Comparison of ENCODE assay signal across 8 mouse cellular contexts in the genomic region with DNA sequence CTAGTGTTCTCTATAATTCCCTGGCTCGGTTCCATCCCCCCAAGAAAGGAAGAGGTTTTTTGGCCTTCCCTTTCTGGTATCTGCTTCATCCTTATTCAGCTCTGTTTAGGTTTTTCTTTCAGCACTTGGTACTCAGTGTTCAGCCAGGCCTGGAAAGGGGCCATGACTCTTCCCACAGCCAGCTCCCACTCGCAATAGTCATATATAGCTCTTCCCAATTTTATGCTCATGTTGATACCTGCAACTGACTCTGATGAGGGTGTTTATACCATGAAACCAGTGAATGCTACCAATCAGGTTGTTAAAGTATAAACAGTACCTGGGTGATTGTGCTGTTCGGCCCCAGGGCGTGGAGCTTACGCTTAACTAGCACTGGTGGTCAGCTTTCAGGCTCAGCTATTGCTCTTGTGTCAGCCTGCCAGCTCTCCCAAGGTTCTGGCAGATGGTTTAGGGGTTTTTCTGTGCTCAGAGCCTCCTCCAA. TPM values are rescaled to one million over a fixed set of nuclear protein-coding genes. Genes with fewer than 3 reads are reported as not detected.
DNase-seq lines count a peak whose midpoint lies in the region; ATAC-seq and TF ChIP-seq lines count a peak whose summit lies in the region.
"Had no signal": no experiment of that assay in that cellular context is flagged by ENCODE, and none has a peak within 500 bp of the region (broad histone marks: within the 10 kb centered on the region; RNA-seq: fewer than 3 reads in every experiment).

No protein-coding gene starts in this region.

- intact Hi-C loops in gastrocnemius, postnatal 36 days (cut with DNase I): no loop called here

- H3K27me3 ChIP-seq in lung, embryonic 14.5 days (ENCODE audit: insufficient read depth, low read length): no peaks in the 10 kb centered on the region
- no peaks in the 10 kb centered on the region for H3K27me3 ChIP-seq in lung, postnatal 0 days (replicated peaks; ENCODE audit: insufficient read depth, low read length)
- H3K27me3 ChIP-seq in stomach, embryonic 16.5 days (ENCODE audit: control insufficient read depth, insufficient read depth, low read length): no peaks in the 10 kb centered on the region
- H3K27me3 ChIP-seq in liver, embryonic 11.5 days (replicated peaks; ENCODE audit: control insufficient read depth, insufficient read depth, low read length): no peaks in the 10 kb centered on the region
- no peaks in the 10 kb centered on the region for H3K27me3 ChIP-seq in forebrain, embryonic 11.5 days (ENCODE audit: control insufficient read depth, insufficient read depth, low read length)
- H3K27me3 ChIP-seq: liver, embryonic 13.5 days had no signal

- peak; percentile 34 for DNase-seq in lung, embryonic 14.5 days
- no peak for DNase-seq in lung, postnatal 0 days (ENCODE audit: low spot score)
- DNase-seq in gastrocnemius, postnatal 36 days: peak; percentile 23 to 27
- DNase-seq in left cerebral cortex, adult 8-10 months (ENCODE audit: low spot score in 2 of 2): peak; percentile 7 to 46
- DNase-seq in liver, embryonic 11.5 days (ENCODE audit: low spot score): no peak
- no peak for DNase-seq in forebrain, embryonic 11.5 days (ENCODE audit: low spot score)
- DNase-seq: liver, embryonic 13.5 days had no signal

- no peak for TF ChIP-seq EP300 in lung, postnatal 0 days (IDR thresholded peaks at IDR 0.05)

- H3K4me3 ChIP-seq in lung, embryonic 14.5 days (ENCODE audit: low read depth, low read length): no peak overlapping the region
- no peak overlapping the region for H3K4me3 ChIP-seq in lung, postnatal 0 days (ENCODE audit: low read depth, low read length)
- H3K4me3 ChIP-seq in stomach, embryonic 16.5 days (replicated peaks; ENCODE audit: low read length): no peak overlapping the region
- no peak overlapping the region for H3K4me3 ChIP-seq in liver, embryonic 11.5 days (ENCODE audit: low read depth, low read length)
- H3K4me3 ChIP-seq in forebrain, embryonic 11.5 days (ENCODE audit: low read depth, low read length): no peak overlapping the region
- H3K4me3 ChIP-seq: liver, embryonic 13.5 days had no signal

- H3K27ac ChIP-seq in lung, embryonic 14.5 days (ENCODE audit: low read depth): no peak overlapping the region
- no peak overlapping the region for H3K27ac ChIP-seq in lung, postnatal 0 days (ENCODE audit: low read length)
- peak overlapping the region; percentile 79 for H3K27ac ChIP-seq in stomach, embryonic 16.5 days (ENCODE audit: low read length)
- no peak overlapping the region for H3K27ac ChIP-seq in liver, embryonic 11.5 days (ENCODE audit: low read depth, low read length)
- H3K27ac ChIP-seq in forebrain, embryonic 11.5 days (ENCODE audit: low read depth, low read length): no peak overlapping the region
- H3K27ac ChIP-seq: liver, embryonic 13.5 days had no signal

- no peak for TF ChIP-seq CTCF in lung, embryonic 14.5 days (IDR thresholded peaks at IDR 0.05; ENCODE audit: low read depth)
- no peak for TF ChIP-seq CTCF in lung, postnatal 0 days (IDR thresholded peaks at IDR 0.05)

- no peak for ATAC-seq in lung, embryonic 14.5 days (ENCODE audit: insufficient read depth)
- no peak for ATAC-seq in lung, postnatal 0 days
- peak; percentile 64; the same call in 1 of the 2 replicates for ATAC-seq in stomach, embryonic 16.5 days (ENCODE audit: insufficient read depth, low FRiP score)
- no peak for ATAC-seq in liver, embryonic 11.5 days (replicated peaks; ENCODE audit: low FRiP score)
- ATAC-seq in forebrain, embryonic 11.5 days (replicated peaks; ENCODE audit: low FRiP score): no peak

- H3K9ac ChIP-seq in lung, embryonic 14.5 days: no peak overlapping the region
- no peak overlapping the region for H3K9ac ChIP-seq in lung, postnatal 0 days (replicated peaks; ENCODE audit: low read depth)
- no peak overlapping the region for H3K9ac ChIP-seq in stomach, embryonic 16.5 days (ENCODE audit: low read length)
- no peak overlapping the region for H3K9ac ChIP-seq in liver, embryonic 11.5 days (ENCODE audit: low read depth, low read length)
- no peak overlapping the region for H3K9ac ChIP-seq in forebrain, embryonic 11.5 days (ENCODE audit: low read length)
- H3K9ac ChIP-seq: liver, embryonic 13.5 days had no signal

- H3K9me3 ChIP-seq in lung, embryonic 14.5 days (ENCODE audit: low read depth, low read length): no peaks in the 10 kb centered on the region
- H3K9me3 ChIP-seq in lung, postnatal 0 days (ENCODE audit: low read length): no peaks in the 10 kb centered on the region
- no peaks in the 10 kb centered on the region for H3K9me3 ChIP-seq in stomach, embryonic 16.5 days (replicated peaks; ENCODE audit: control insufficient read depth, low read length)
- H3K9me3 ChIP-seq in liver, embryonic 11.5 days (ENCODE audit: control insufficient read depth, low read length): no peaks in the 10 kb centered on the region
- no peaks in the 10 kb centered on the region for H3K9me3 ChIP-seq in forebrain, embryonic 11.5 days (ENCODE audit: control insufficient read depth, low read length)
- H3K9me3 ChIP-seq: liver, embryonic 13.5 days had no signal

- no peaks in the 10 kb centered on the region for H3K4me1 ChIP-seq in lung, embryonic 14.5 days (ENCODE audit: insufficient read depth)
- H3K4me1 ChIP-seq in lung, postnatal 0 days (ENCODE audit: insufficient read depth, low read depth, low read length): no peaks in the 10 kb centered on the region
- 0 out of 2 replicates have a peak, but pooled peaks cover 5% of the 10 kb centered on the region for H3K4me1 ChIP-seq in stomach, embryonic 16.5 days (ENCODE audit: control insufficient read depth, insufficient read depth, low read length)
- H3K4me1 ChIP-seq in liver, embryonic 11.5 days (replicated peaks; ENCODE audit: control insufficient read depth, insufficient read depth, low read length): peaks cover 5% of the 10 kb centered on the region; the same call in 1 of the 2 replicates
- H3K4me1 ChIP-seq in forebrain, embryonic 11.5 days (replicated peaks; ENCODE audit: control insufficient read depth, insufficient read depth, low read length): no peaks in the 10 kb centered on the region

- no peaks in the 10 kb centered on the region for H3K36me3 ChIP-seq in lung, embryonic 14.5 days (ENCODE audit: insufficient read depth)
- no peaks in the 10 kb centered on the region for H3K36me3 ChIP-seq in lung, postnatal 0 days (ENCODE audit: insufficient read depth, low read length)
- H3K36me3 ChIP-seq in stomach, embryonic 16.5 days (ENCODE audit: control insufficient read depth, insufficient read depth, low read length): no peaks in the 10 kb centered on the region
- no peaks in the 10 kb centered on the region for H3K36me3 ChIP-seq in liver, embryonic 11.5 days (ENCODE audit: control insufficient read depth, insufficient read depth, low read length)
- H3K36me3 ChIP-seq in forebrain, embryonic 11.5 days (ENCODE audit: control insufficient read depth, insufficient read depth, low read length): no peaks in the 10 kb centered on the region
- H3K36me3 ChIP-seq: liver, embryonic 13.5 days had no signal

- WGBS in lung, embryonic 14.5 days: 92% methylated on average over 5 of the region's 5 CpGs
- WGBS in lung, postnatal 0 days: 79% methylated on average over 5 of the region's 5 CpGs
- 77% methylated on average over 5 of the region's 5 CpGs for WGBS in stomach, embryonic 16.5 days
- WGBS in liver, embryonic 11.5 days: 89% methylated on average over 5 of the region's 5 CpGs
- WGBS in forebrain, embryonic 11.5 days: 94% methylated on average over 5 of the region's 5 CpGs

- H3K4me2 ChIP-seq in lung, embryonic 14.5 days: no peak overlapping the region
- no peak overlapping the region for H3K4me2 ChIP-seq in lung, postnatal 0 days (replicated peaks; ENCODE audit: low read depth, low read length)
- no peak overlapping the region for H3K4me2 ChIP-seq in stomach, embryonic 16.5 days (ENCODE audit: low read depth, low read length)
- H3K4me2 ChIP-seq in liver, embryonic 11.5 days: no peak overlapping the region
- H3K4me2 ChIP-seq in forebrain, embryonic 11.5 days (ENCODE audit: low read depth, low read length, severe bottlenecking): no peak overlapping the region
- H3K4me2 ChIP-seq: liver, embryonic 13.5 days had no signal

RNA-seq across cellular contexts. Expression of gene Hmgcs2, which starts 20.9 kb away (rescaled TPM):
- polyA plus RNA-seq in lung, embryonic 14.5 days (2014; fragmentation: Nextera tagmentation; extraction: Ambion mirVana): 1.2 and 1.6 TPM in 2 replicates
- 12.8 and 34.0 TPM in 2 replicates for polyA plus RNA-seq in lung, postnatal 0 days (2015; fragmentation: Nextera tagmentation; extraction: Ambion mirVana)
- 1 to 10 TPM in 1 of 2 experiments, under 1 TPM in 1; 0.97 to 1.4 TPM for total RNA-seq in gastrocnemius, postnatal 36 days (2021)
- 1 to 10 TPM; 4.3 to 5.9 (median 4.9) TPM for total RNA-seq in left cerebral cortex, adult 8-10 months (2022)
- polyA plus RNA-seq in stomach, embryonic 16.5 days (2015; fragmentation: Nextera tagmentation; extraction: Ambion mirVana): 91.5 and 93.3 TPM in 2 replicates
- polyA plus RNA-seq in liver, embryonic 11.5 days (2014; fragmentation: Nextera tagmentation; extraction: Ambion mirVana): 29.9 and 32.9 TPM in 2 replicates
- polyA plus RNA-seq in forebrain, embryonic 11.5 days (2014; fragmentation: Nextera tagmentation; extraction: Ambion mirVana): 0.63 and 1.2 TPM in 2 replicates

RNA-seq across cellular contexts. Expression of gene Reg4, which starts 37.4 kb away (rescaled TPM):
- polyA plus RNA-seq in lung, embryonic 14.5 days (2014; fragmentation: Nextera tagmentation; extraction: Ambion mirVana): not detected in 2 replicates
- not detected in 2 replicates for polyA plus RNA-seq in lung, postnatal 0 days (2015; fragmentation: Nextera tagmentation; extraction: Ambion mirVana)
- not detected for total RNA-seq in gastrocnemius, postnatal 36 days (2021)
- total RNA-seq in left cerebral cortex, adult 8-10 months (2022): not detected
- polyA plus RNA-seq in stomach, embryonic 16.5 days (2015; fragmentation: Nextera tagmentation; extraction: Ambion mirVana): 0.30 and 1.1 TPM in 2 replicates
- polyA plus RNA-seq in liver, embryonic 11.5 days (2014; fragmentation: Nextera tagmentation; extraction: Ambion mirVana): 0.16 TPM in 1 of 2 replicates, not detected in the other
- not detected in 2 replicates for polyA plus RNA-seq in forebrain, embryonic 11.5 days (2014; fragmentation: Nextera tagmentation; extraction: Ambion mirVana)
- polyA plus RNA-seq: liver, embryonic 13.5 days had no signal

Comparison
In these comparisons a context has a peak if more than half of its experiments do, and no peak if none do; other contexts are left out.
1. DNase-seq: peak in lung, embryonic 14.5 days (single experiment), gastrocnemius, postnatal 36 days (2 of 2) and left cerebral cortex, adult 8-10 months (2 of 2); none in lung, postnatal 0 days (single experiment), liver, embryonic 11.5 days (single experiment) and forebrain, embryonic 11.5 days (single experiment).